Mouse (Mus musculus) spleen, postnatal 4 days (tissue): ENCODE results near the gene Tm2d1.

Experiments
- DNase-seq, 2 experiments: peaks; one replicate each; pipeline ENCODE4 v3.0.0; 2022; ENCODE audit warnings: low spot score in 2 of 2

Gene Tm2d1

DNA sequence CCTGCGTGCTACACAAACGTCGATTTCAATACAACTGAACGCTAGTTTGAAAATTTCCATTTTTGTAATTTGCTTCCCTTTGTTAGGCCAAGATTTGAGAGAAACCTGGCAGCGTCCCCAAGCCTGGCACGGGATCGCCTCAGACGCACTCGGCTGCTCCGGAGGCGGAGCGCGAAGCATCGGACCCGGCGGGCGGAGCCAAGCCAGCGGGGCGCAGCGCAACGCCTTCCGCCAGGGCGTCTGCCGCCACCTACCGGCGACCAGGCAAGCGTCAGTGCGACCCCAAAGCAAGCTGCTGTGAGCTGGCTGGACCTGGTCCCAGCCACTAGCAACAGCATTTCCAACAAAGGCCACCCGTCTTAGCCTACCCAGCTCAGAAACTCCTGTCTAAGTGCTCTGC, 60.9 kb downstream of the Tm2d1 start:
- peak; percentile 81 to 91 for DNase-seq

- no peak for DNase-seq
These were observed 61.6 kb downstream of the Tm2d1 start for GRCm38 (mm10) chr4:98321371-98322111.

DNA sequence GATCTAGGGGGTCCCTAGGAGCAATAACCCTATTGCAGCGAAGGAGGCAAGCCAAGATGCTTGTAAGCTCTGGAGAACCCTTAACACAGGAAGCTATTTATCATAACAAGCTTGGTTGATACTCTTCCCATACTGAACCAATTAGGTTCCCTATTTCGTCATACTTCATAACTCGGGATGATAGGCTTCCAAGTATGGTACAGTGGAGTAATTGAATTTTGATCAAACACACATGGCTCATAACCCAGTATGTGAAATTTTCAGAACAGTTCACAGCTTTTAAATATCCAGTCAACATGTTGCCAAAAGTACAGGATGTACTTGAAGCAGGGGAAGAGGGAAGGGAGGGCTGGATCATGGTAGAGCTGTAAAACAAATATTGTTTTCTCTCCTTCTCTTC, 64.3 kb downstream of the Tm2d1 start:
- DNase-seq = no peak

- no peak for DNase-seq
These were observed 66.0 kb downstream of the Tm2d1 start for GRCm38 (mm10) chr4:98317149-98317548.
